Mouse (Mus musculus) stomach, postnatal 0 days (tissue): Measurements from ENCODE around the gene Commd2.

Experiments used
- CTCF ChIP-seq: IDR thresholded peaks from 2 replicates; pipeline ENCODE4 v1.5.1; 2016; ENCODE audit warnings: antibody characterized with exemption, low read depth, mild to moderate bottlenecking, moderate library complexity
- EP300 ChIP-seq: optimal IDR thresholded peaks from 2 replicates; pipeline ENCODE3; 2016; ENCODE audit warnings: antibody characterized with exemption

GRCm38 (mm10) chr3:57653646-57654045 is 2.1 kb upstream of the Commd2 start:
- TF ChIP-seq EP300 (no peak), CTCF (no peak)
